Mouse (Mus musculus): Measurements from ENCODE around the gene Map3k13. TPM values are rescaled to one million over a fixed set of nuclear protein-coding genes. Genes with fewer than 3 reads are reported as not detected.
A peak's percentile ranks its signal among the peaks of the same experiment; 100 is the strongest.
"Not testable (repeated sequence)": the region's sequence is repeated elsewhere in the genome, so short reads cannot be mapped to it uniquely, and the experiment has no call there.

Map3k13 gene
- total and polyA plus RNA-seq, 3 experiments: 0.62 to 0.97 (median 0.96) TPM

- Histone ChIP-seq H3K9ac (ENCODE audit: low read depth, low read length) (peak overlapping the region; percentile 72), H3K79me2 (replicated peaks; ENCODE audit: control insufficient read depth, insufficient read depth, low read length) (no peaks in the 10 kb centered on the region), H3K27ac (peak overlapping the region; percentile 96), H3K4me3 (peak overlapping the region; percentile 100), H3K36me3 (ENCODE audit: control insufficient read depth, insufficient read depth, low read length) (no peaks in the 10 kb centered on the region), H3K4me1 (ENCODE audit: control insufficient read depth, insufficient read depth, low read length) (peaks cover 1% of the 10 kb centered on the region), H3K27me3 (ENCODE audit: control insufficient read depth, insufficient read depth, low read length) (no peaks in the 10 kb centered on the region)
- DNase-seq: no peak
- TF ChIP-seq POLR2A (IDR thresholded peaks at IDR 0.05; ENCODE audit: insufficient read depth, low read depth, low read length): no peak
- intact Hi-C loops (cut with DNase I): loop anchor here (2.0 to 5.0 kb wide), 2 partner anchors 20 to 153 kb away; partner anchors contain the start of gene Tmem41a
- WGBS: 1% methylated on average over 14 of the region's 14 CpGs
Measured at GRCm38 (mm10) chr16:21794697-21795045, 525 bp downstream of the Map3k13 start.

GRCm38 (mm10) chr16:21795071-21795470, 925 bp downstream of the Map3k13 start:
- Histone ChIP-seq H3K36me3 (ENCODE audit: control insufficient read depth, insufficient read depth, low read length) (no peaks in the 10 kb centered on the region), H3K27me3 (ENCODE audit: control insufficient read depth, insufficient read depth, low read length) (no peaks in the 10 kb centered on the region), H3K9ac (ENCODE audit: low read depth, low read length) (no peak overlapping the region), H3K4me3 (peak overlapping the region; percentile 100), H3K4me1 (ENCODE audit: control insufficient read depth, insufficient read depth, low read length) (peaks cover 1% of the 10 kb centered on the region), H3K79me2 (replicated peaks; ENCODE audit: control insufficient read depth, insufficient read depth, low read length) (no peaks in the 10 kb centered on the region), H3K27ac (no peak overlapping the region)
- intact Hi-C loops (cut with DNase I): loop anchor here (2.0 to 5.0 kb wide), 2 partner anchors 20 to 152 kb away; partner anchors contain the start of gene Tmem41a
- WGBS: 35% methylated on average over 5 of the region's 5 CpGs
- no peak for DNase-seq
- no peak for TF ChIP-seq EP300 (IDR thresholded peaks at IDR 0.05; ENCODE audit: insufficient read depth, low read depth, low read length)
- TF ChIP-seq CTCF (IDR thresholded peaks at IDR 0.05): no peak
- TF ChIP-seq POLR2A (IDR thresholded peaks at IDR 0.05; ENCODE audit: insufficient read depth, low read depth, low read length): no peak

- intact Hi-C loops (cut with DNase I): no loop called here
- no peak for DNase-seq
- Histone ChIP-seq H3K79me2 (replicated peaks; ENCODE audit: control insufficient read depth, insufficient read depth, low read length) (no peaks in the 10 kb centered on the region), H3K36me3 (ENCODE audit: control insufficient read depth, insufficient read depth, low read length) (no peaks in the 10 kb centered on the region), H3K27ac (no peak overlapping the region), H3K9ac (ENCODE audit: low read depth, low read length) (no peak overlapping the region), H3K27me3 (ENCODE audit: control insufficient read depth, insufficient read depth, low read length) (no peaks in the 10 kb centered on the region), H3K4me3 (no peak overlapping the region), H3K4me1 (ENCODE audit: control insufficient read depth, insufficient read depth, low read length) (no peaks in the 10 kb centered on the region)
- TF ChIP-seq EP300 (IDR thresholded peaks at IDR 0.05; ENCODE audit: insufficient read depth, low read depth, low read length) (no peak), CTCF (IDR thresholded peaks at IDR 0.05) (no peak)
- 97% methylated on average over 1 of the region's 1 CpGs for WGBS
Measured at GRCm38 (mm10) chr16:21804258-21804657, 10.1 kb downstream of the Map3k13 start.

GRCm38 (mm10) chr16:21806892-21807291, 12.7 kb downstream of the Map3k13 start:
- no peaks in the 10 kb centered on the region for H3K4me1 ChIP-seq (ENCODE audit: control insufficient read depth, insufficient read depth, low read length)
- intact Hi-C loops (cut with DNase I): no loop called here
- H3K27me3 ChIP-seq (ENCODE audit: control insufficient read depth, insufficient read depth, low read length): no peaks in the 10 kb centered on the region
- no peaks in the 10 kb centered on the region for H3K79me2 ChIP-seq (replicated peaks; ENCODE audit: control insufficient read depth, insufficient read depth, low read length)
- DNase-seq: no peak
- H3K36me3 ChIP-seq (ENCODE audit: control insufficient read depth, insufficient read depth, low read length): no peaks in the 10 kb centered on the region
- H3K27ac ChIP-seq: no peak overlapping the region
- TF ChIP-seq POLR2A (IDR thresholded peaks at IDR 0.05; ENCODE audit: insufficient read depth, low read depth, low read length): no peak
- no peak for TF ChIP-seq EP300 (IDR thresholded peaks at IDR 0.05; ENCODE audit: insufficient read depth, low read depth, low read length)
- no peak for TF ChIP-seq CTCF (IDR thresholded peaks at IDR 0.05)
- H3K4me3 ChIP-seq: no peak overlapping the region
- no peak overlapping the region for H3K9ac ChIP-seq (ENCODE audit: low read depth, low read length)
- 24% methylated on average over 1 of the region's 1 CpGs for WGBS

- 81% methylated on average over 7 of the region's 7 CpGs for WGBS
Measured at GRCm38 (mm10) chr16:21807786-21808185, 13.6 kb downstream of the Map3k13 start.

GRCm38 (mm10) chr16:21813164-21813834, 19.2 kb downstream of the Map3k13 start:
- TF ChIP-seq CTCF (IDR thresholded peaks at IDR 0.05): no peak
- no peak for TF ChIP-seq EP300 (IDR thresholded peaks at IDR 0.05; ENCODE audit: insufficient read depth, low read depth, low read length)
- TF ChIP-seq POLR2A (IDR thresholded peaks at IDR 0.05; ENCODE audit: insufficient read depth, low read depth, low read length): no peak
- 60% methylated on average over 6 of the region's 6 CpGs for WGBS
- H3K79me2 ChIP-seq (replicated peaks; ENCODE audit: control insufficient read depth, insufficient read depth, low read length): no peaks in the 10 kb centered on the region
- no peaks in the 10 kb centered on the region for H3K27me3 ChIP-seq (ENCODE audit: control insufficient read depth, insufficient read depth, low read length)
- intact Hi-C loops (cut with DNase I): loop anchor here (5.0 kb wide), 1 partner anchor 326 kb away; no protein-coding TSS in a partner anchor
- H3K4me3 ChIP-seq: no peak overlapping the region
- peaks cover 2% of the 10 kb centered on the region for H3K4me1 ChIP-seq (ENCODE audit: control insufficient read depth, insufficient read depth, low read length)
- no peak for DNase-seq
- H3K36me3 ChIP-seq (ENCODE audit: control insufficient read depth, insufficient read depth, low read length): no peaks in the 10 kb centered on the region
- H3K27ac ChIP-seq: no peak overlapping the region
- no peak overlapping the region for H3K9ac ChIP-seq (ENCODE audit: low read depth, low read length)

More at GRCm38 (mm10) chr16:21807786-21808185, 13.6 kb downstream of the Map3k13 start:
- H3K9ac ChIP-seq (ENCODE audit: low read depth, low read length); H3K4me3 ChIP-seq; H3K36me3 ChIP-seq (ENCODE audit: control insufficient read depth, insufficient read depth, low read length); intact Hi-C loops (cut with DNase I); H3K27me3 ChIP-seq (ENCODE audit: control insufficient read depth, insufficient read depth, low read length); H3K27ac ChIP-seq; DNase-seq; H3K79me2 ChIP-seq (replicated peaks; ENCODE audit: control insufficient read depth, insufficient read depth, low read length); H3K4me1 ChIP-seq (ENCODE audit: control insufficient read depth, insufficient read depth, low read length): not testable (repeated sequence)
